ENCODE assay signal across 7 mouse cellular contexts in the genomic region with DNA sequence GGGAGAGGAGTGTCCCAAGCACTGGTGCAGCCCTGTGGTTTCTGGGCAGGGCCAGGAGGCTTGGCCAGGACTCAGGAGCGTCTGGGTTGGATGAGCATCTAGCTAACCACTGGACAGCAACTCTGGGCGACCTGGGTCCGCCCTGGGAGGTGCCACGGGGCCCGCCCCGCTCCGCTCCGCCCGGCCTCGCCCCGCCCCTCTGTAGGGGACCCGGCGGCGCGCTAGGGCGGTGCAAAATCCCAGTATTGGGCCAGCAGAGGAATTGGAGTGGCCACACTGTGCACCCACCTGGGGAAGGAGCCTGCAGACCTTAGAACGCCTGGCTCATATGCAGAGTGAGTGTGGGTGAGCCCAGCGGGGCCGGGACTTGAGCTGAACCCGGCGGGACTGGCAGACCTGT. TPM values are rescaled to one million over a fixed set of nuclear protein-coding genes. Genes with fewer than 3 reads are reported as not detected.
DNase-seq lines count a peak whose midpoint lies in the region.

A gene (plus strand): TSS at position 196 of the 400 bp plus-strand sequence.

- peaks cover 5% of the 10 kb centered on the region for H3K4me1 ChIP-seq in embryonic facial prominence, embryonic 10.5 days
- H3K4me1 ChIP-seq in midbrain, embryonic 10.5 days: peaks cover 8% of the 10 kb centered on the region

- WGBS in embryonic facial prominence, embryonic 10.5 days: under 1% methylated on average over 21 of the region's 21 CpGs
- 2% methylated on average over 17 of the region's 21 CpGs for WGBS in midbrain, embryonic 10.5 days

- peak within 1 kb of the TSS; percentile 54 for H3K4me3 ChIP-seq in embryonic facial prominence, embryonic 10.5 days
- peak within 1 kb of the TSS; percentile 46 for H3K4me3 ChIP-seq in midbrain, embryonic 10.5 days

- no peaks in the 10 kb centered on the region for H3K9me3 ChIP-seq in embryonic facial prominence, embryonic 10.5 days
- H3K9me3 ChIP-seq in midbrain, embryonic 10.5 days (replicated peaks): no peaks in the 10 kb centered on the region

- peak; percentile 16 for DNase-seq in adrenal gland, postnatal 10 days
- DNase-seq in embryonic facial prominence, embryonic 10.5 days (ENCODE audit: low spot score): peak; percentile 25
- peak; percentile 13 for DNase-seq in kidney, adult 18-20 months
- peak; percentile 11 for DNase-seq in midbrain, embryonic 10.5 days (ENCODE audit: low spot score)
- no peak for DNase-seq in spleen, adult 12 weeks (ENCODE audit: low spot score)
- no peak for DNase-seq in right cerebral cortex, adult 2 months (ENCODE audit: low spot score in 2 of 2)
- no peak for DNase-seq in cerebellum, postnatal 36 days

- H3K27me3 ChIP-seq in embryonic facial prominence, embryonic 10.5 days (replicated peaks; ENCODE audit: low read depth, poor library complexity, severe bottlenecking): peaks cover 7% of the 10 kb centered on the region; the same call in 1 of the 2 replicates
- H3K27me3 ChIP-seq in midbrain, embryonic 10.5 days (ENCODE audit: low read depth, poor library complexity, severe bottlenecking): no peaks in the 10 kb centered on the region

- no peaks in the 10 kb centered on the region for H3K36me3 ChIP-seq in embryonic facial prominence, embryonic 10.5 days (replicated peaks)
- no peaks in the 10 kb centered on the region for H3K36me3 ChIP-seq in midbrain, embryonic 10.5 days

- H3K27ac ChIP-seq in embryonic facial prominence, embryonic 10.5 days (replicated peaks): no peak within 1 kb of the TSS
- 0 out of 2 replicates have a peak within 1 kb of the TSS, but pooled peaks have one; percentile 56 for H3K27ac ChIP-seq in midbrain, embryonic 10.5 days (replicated peaks)

RNA-seq across cellular contexts. Expression of the gene that starts here (rescaled TPM):
- total RNA-seq in adrenal gland, postnatal 10 days (2021): not detected
- 0.04 TPM in 1 of 2 replicates, not detected in the other for polyA plus RNA-seq in embryonic facial prominence, embryonic 10.5 days (2016; fragmentation: Nextera tagmentation; extraction: Ambion mirVana)
- polyA plus RNA-seq in midbrain, embryonic 10.5 days (2016; fragmentation: Nextera tagmentation; extraction: Ambion mirVana): not detected in 2 replicates

Comparison
In these comparisons a context has a peak if more than half of its experiments do, and no peak if none do; other contexts are left out.
1. Peak in DNase-seq in adrenal gland, postnatal 10 days; RNA of the gene not detected or under 1 TPM.
2. Peak in DNase-seq and H3K4me3 ChIP-seq in embryonic facial prominence, embryonic 10.5 days; RNA of the gene not detected or under 1 TPM.
3. Peak in DNase-seq, H3K4me3 ChIP-seq and H3K27ac ChIP-seq in midbrain, embryonic 10.5 days; RNA of the gene not detected or under 1 TPM.